Mouse (Mus musculus): ENCODE measurements around the gene Slc10a3. TPM values are rescaled to one million over a fixed set of nuclear protein-coding genes. Genes with fewer than 3 reads are reported as not detected.
"Not testable (repeated sequence)": the region's sequence is repeated elsewhere in the genome, so short reads cannot be mapped to it uniquely, and the experiment has no call there.

Gene Slc10a3
- total and polyA plus RNA-seq, 3 experiments = 5.1 to 10.4 (median 5.8) TPM

DNA sequence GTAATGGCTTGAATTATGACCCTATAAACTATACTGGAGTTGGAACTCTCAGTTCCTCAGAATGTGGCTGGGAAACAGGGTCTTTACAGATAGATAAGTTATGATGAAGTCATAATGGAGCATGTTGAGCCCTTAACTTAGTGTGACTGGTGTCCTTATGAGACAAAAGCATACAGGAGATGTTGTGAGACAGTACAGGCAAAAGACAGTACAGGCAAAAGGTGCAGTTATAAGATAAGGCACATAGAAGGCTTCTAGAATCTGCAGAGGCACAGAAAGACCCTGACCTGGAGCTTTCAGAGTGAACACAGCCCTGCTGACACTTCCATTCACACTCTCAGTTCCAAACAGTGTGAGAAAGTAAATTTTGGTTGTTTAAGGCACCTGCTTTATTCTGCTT, 15.0 kb upstream of the Slc10a3 start:
- intact Hi-C loops (cut with DNase I) = no loop called here
- Histone ChIP-seq H3K36me3 (ENCODE audit: control insufficient read depth, insufficient read depth, low read length) (no peaks in the 10 kb centered on the region), H3K79me2 (replicated peaks; ENCODE audit: control insufficient read depth, insufficient read depth, low read length) (no peaks in the 10 kb centered on the region), H3K4me1 (ENCODE audit: control insufficient read depth, insufficient read depth, low read length) (no peaks in the 10 kb centered on the region), H3K9ac (ENCODE audit: low read depth, low read length) (no peak overlapping the region), H3K27me3 (ENCODE audit: control insufficient read depth, insufficient read depth, low read length) (no peaks in the 10 kb centered on the region), H3K27ac (no peak overlapping the region), H3K4me3 (no peak overlapping the region)
- no peak for TF ChIP-seq POLR2A (IDR thresholded peaks at IDR 0.05; ENCODE audit: insufficient read depth, low read depth, low read length)
- TF ChIP-seq CTCF (IDR thresholded peaks at IDR 0.05) = no peak
- TF ChIP-seq EP300 (IDR thresholded peaks at IDR 0.05; ENCODE audit: insufficient read depth, low read depth, low read length) = no peak
- no peak for DNase-seq

DNA sequence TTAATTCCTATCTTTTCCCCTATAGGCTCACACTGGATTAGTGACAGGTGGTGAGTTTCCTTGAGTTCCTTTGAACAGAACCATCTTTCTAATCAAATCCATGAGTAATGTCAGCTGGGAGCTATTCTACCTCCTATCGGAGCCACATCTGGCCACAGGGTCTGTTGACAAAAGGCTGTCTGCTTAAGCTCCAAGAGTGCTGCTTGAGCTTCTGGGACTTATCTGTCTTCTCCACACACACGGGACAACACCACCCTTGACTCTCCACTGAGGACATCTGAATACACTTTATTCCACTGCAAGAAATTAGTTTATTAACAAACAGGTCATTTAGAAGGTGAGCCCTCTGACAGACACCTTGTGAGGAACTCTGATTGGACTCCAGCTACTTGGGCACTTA, 11.3 kb upstream of the Slc10a3 start:
- Histone ChIP-seq H3K4me3 (no peak overlapping the region), H3K36me3 (ENCODE audit: control insufficient read depth, insufficient read depth, low read length) (no peaks in the 10 kb centered on the region), H3K27me3 (ENCODE audit: control insufficient read depth, insufficient read depth, low read length) (no peaks in the 10 kb centered on the region), H3K9ac (ENCODE audit: low read depth, low read length) (no peak overlapping the region), H3K27ac (no peak overlapping the region), H3K4me1 (ENCODE audit: control insufficient read depth, insufficient read depth, low read length) (no peaks in the 10 kb centered on the region), H3K79me2 (replicated peaks; ENCODE audit: control insufficient read depth, insufficient read depth, low read length) (no peaks in the 10 kb centered on the region)
- no peak for TF ChIP-seq POLR2A (IDR thresholded peaks at IDR 0.05; ENCODE audit: insufficient read depth, low read depth, low read length)
- DNase-seq = no peak
- intact Hi-C loops (cut with DNase I) = no loop called here
- 79% methylated on average over 2 of the region's 2 CpGs for WGBS

DNA sequence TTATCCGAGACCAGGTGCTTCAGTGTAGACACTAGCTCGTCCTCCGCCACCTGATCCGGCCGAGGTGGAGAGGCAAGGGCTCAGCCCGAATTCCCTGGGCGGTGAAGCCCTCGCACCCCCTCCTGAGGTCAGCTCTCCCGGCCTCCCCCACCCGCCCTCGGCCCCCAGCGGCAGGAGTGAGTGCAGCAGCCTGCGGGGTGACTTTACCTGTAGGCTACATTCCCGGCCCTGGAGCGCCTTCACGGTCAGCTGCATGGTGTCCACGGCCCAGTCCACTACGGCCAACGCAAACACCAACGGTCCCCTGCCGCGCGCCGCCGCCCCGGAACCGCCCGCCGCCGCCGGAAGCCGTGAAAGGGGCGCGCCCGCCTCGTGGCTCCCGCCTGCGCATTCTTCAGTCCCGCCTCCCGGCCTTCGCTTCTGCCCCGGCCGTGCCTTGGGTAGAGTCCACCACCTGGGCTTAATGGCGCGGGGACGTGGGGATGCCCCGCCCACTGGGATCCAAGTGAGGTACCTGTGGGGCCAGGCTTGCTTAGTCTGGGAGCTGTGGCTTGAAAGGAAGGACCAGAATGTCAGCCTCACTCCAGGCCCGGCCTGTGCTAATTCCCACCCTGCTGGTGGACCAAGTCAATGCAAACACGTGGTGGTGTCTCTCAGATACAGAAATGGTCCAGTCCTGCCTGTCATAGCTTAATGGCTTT, 4.8 kb downstream of the Slc10a3 start:
- Histone ChIP-seq H3K27ac (peak overlapping the region; percentile 83), H3K9ac (ENCODE audit: low read depth, low read length) (peak overlapping the region; percentile 85), H3K79me2 (replicated peaks; ENCODE audit: control insufficient read depth, insufficient read depth, low read length) (no peaks in the 10 kb centered on the region), H3K4me1 (ENCODE audit: control insufficient read depth, insufficient read depth, low read length) (peaks cover 3% of the 10 kb centered on the region), H3K27me3 (ENCODE audit: control insufficient read depth, insufficient read depth, low read length) (no peaks in the 10 kb centered on the region), H3K36me3 (ENCODE audit: control insufficient read depth, insufficient read depth, low read length) (peaks cover 4% of the 10 kb centered on the region; the same call in 1 of the 2 replicates), H3K4me3 (peak overlapping the region; percentile 68)
- TF ChIP-seq POLR2A (IDR thresholded peaks at IDR 0.05; ENCODE audit: insufficient read depth, low read depth, low read length) (peak; percentile 15; the same call in 1 of the 2 replicates), CTCF (IDR thresholded peaks at IDR 0.05) (peak; percentile 35), EP300 (IDR thresholded peaks at IDR 0.05; ENCODE audit: insufficient read depth, low read depth, low read length) (no peak)
- intact Hi-C loops (cut with DNase I) = loop anchor here (5.0 kb wide), 2 partner anchors 56 to 121 kb away; partner anchors contain the start of genes Fam50a and Flna
- 14% methylated on average over 49 of the region's 49 CpGs for WGBS
- peak; percentile 84 to 86 for DNase-seq

DNA sequence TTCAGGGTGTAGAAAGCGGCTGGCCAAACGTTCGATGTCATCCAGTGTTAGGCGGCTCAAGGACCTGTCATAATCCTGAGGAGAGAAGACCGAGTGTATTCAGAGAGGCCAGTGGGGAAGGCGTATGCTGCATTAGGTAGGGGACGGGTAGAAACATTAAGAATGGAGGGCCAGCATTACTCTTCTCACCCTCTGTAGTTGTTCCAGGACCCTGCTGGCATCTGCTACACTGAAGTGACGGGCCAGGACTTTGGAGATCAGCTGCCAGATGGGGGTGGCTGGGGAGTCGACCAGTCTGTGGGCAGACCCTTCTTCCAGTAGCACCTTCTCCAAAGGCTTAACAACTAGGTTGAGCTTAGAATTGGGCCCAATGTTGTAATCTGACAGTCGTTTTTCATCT, 5.6 kb downstream of the Slc10a3 start:
- 46% methylated on average over 10 of the region's 10 CpGs for WGBS
- Histone ChIP-seq H3K36me3 (ENCODE audit: control insufficient read depth, insufficient read depth, low read length) (peaks cover 4% of the 10 kb centered on the region; the same call in 1 of the 2 replicates), H3K27ac (peak overlapping the region; percentile 83), H3K79me2 (replicated peaks; ENCODE audit: control insufficient read depth, insufficient read depth, low read length) (no peaks in the 10 kb centered on the region), H3K27me3 (ENCODE audit: control insufficient read depth, insufficient read depth, low read length) (no peaks in the 10 kb centered on the region), H3K4me1 (ENCODE audit: control insufficient read depth, insufficient read depth, low read length) (peaks cover 3% of the 10 kb centered on the region), H3K9ac (ENCODE audit: low read depth, low read length) (peak overlapping the region; percentile 85), H3K4me3 (peak overlapping the region; percentile 68)
- no peak for DNase-seq
- intact Hi-C loops (cut with DNase I) = loop anchor here (5.0 kb wide), 2 partner anchors 55 to 120 kb away; partner anchors contain the start of genes Fam50a and Flna
- TF ChIP-seq CTCF (IDR thresholded peaks at IDR 0.05) = no peak
- TF ChIP-seq EP300 (IDR thresholded peaks at IDR 0.05; ENCODE audit: insufficient read depth, low read depth, low read length) = no peak
- no peak for TF ChIP-seq POLR2A (IDR thresholded peaks at IDR 0.05; ENCODE audit: insufficient read depth, low read depth, low read length)

DNA sequence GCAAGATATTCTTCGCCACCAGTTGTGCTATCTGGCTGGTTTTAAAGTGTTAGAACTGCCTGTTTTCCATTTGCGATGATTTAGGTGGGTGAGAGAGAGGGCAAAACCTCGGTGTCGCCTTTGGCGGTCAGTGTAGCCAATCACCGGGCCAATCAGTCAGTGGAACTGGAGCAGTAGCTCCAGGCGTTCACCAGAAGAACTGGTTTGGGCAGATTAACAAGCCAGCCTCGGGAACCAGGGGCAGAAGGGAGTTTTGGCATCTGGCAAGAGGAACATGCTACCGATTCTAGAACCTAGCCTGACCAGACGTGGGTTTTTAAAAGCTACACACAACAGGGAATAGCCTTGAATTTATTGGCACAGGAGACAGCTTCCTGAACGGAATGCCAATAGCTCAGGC, 14.0 kb downstream of the Slc10a3 start:
- DNase-seq = no peak
- H3K4me3 ChIP-seq = no peak overlapping the region
- H3K36me3 ChIP-seq (ENCODE audit: control insufficient read depth, insufficient read depth, low read length) = no peaks in the 10 kb centered on the region
- H3K27me3 ChIP-seq (ENCODE audit: control insufficient read depth, insufficient read depth, low read length) = no peaks in the 10 kb centered on the region
- no peaks in the 10 kb centered on the region for H3K79me2 ChIP-seq (replicated peaks; ENCODE audit: control insufficient read depth, insufficient read depth, low read length)
- TF ChIP-seq CTCF (IDR thresholded peaks at IDR 0.05) (no peak), EP300 (IDR thresholded peaks at IDR 0.05; ENCODE audit: insufficient read depth, low read depth, low read length) (no peak), POLR2A (IDR thresholded peaks at IDR 0.05; ENCODE audit: insufficient read depth, low read depth, low read length) (no peak)
- WGBS = 45% methylated on average over 11 of the region's 11 CpGs
- no peak overlapping the region for H3K9ac ChIP-seq (ENCODE audit: low read depth, low read length)
- no peak overlapping the region for H3K27ac ChIP-seq
- no peaks in the 10 kb centered on the region for H3K4me1 ChIP-seq (ENCODE audit: control insufficient read depth, insufficient read depth, low read length)
- intact Hi-C loops (cut with DNase I) = no loop called here

DNA sequence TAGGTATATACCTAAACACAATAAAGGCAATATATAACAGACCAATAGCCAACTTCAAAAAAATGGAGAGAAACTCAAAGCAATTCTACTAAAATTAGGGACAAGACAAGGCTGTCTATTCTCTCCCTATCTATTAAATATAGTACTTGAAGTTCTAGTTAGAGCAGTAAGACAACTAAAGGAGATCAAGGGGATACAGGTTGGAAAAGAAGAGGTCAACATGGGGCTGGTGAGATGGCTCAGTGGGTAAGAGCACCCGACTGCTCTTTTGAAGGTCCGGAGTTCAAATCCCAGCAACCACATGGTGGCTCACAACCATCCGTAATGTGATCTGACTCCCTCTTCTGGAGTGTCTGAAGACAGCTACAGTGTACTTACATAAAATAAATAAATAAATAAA, 16.1 kb downstream of the Slc10a3 start:
- H3K36me3 ChIP-seq (ENCODE audit: control insufficient read depth, insufficient read depth, low read length); intact Hi-C loops (cut with DNase I); DNase-seq; H3K27ac ChIP-seq; H3K4me3 ChIP-seq; H3K4me1 ChIP-seq (ENCODE audit: control insufficient read depth, insufficient read depth, low read length); H3K9ac ChIP-seq (ENCODE audit: low read depth, low read length); H3K79me2 ChIP-seq (replicated peaks; ENCODE audit: control insufficient read depth, insufficient read depth, low read length); H3K27me3 ChIP-seq (ENCODE audit: control insufficient read depth, insufficient read depth, low read length): not testable (repeated sequence)
- 84% methylated on average over 3 of the region's 3 CpGs for WGBS

Measured in heart, adult 2 months (tissue).